In genomic region chr10:91236844-91237243, GRCm38 (mm10) we compare ENCODE assay signal across 9 mouse cellular contexts. TPM values are rescaled to one million over a fixed set of nuclear protein-coding genes. Genes with fewer than 3 reads are reported as not detected.
A peak's percentile ranks its signal among the peaks of the same experiment; 100 is the strongest.
DNase-seq lines count a peak whose midpoint lies in the region; ATAC-seq and TF ChIP-seq lines count a peak whose summit lies in the region.
"Had no signal": no experiment of that assay in that cellular context is flagged by ENCODE, and none has a peak within 500 bp of the region (broad histone marks: within the 10 kb centered on the region; RNA-seq: fewer than 3 reads in every experiment).

No protein-coding gene starts in this region.

- POLR2A ChIA-PET in Patski (lab: Charles Lee) = no interaction called here

- CTCF ChIA-PET in Patski (lab: Charles Lee) = interaction anchor here (0.9 to 2.1 kb wide), 7 partner anchors 10 to 69 kb away, joined by 3 to 8 read pairs (median 6); no protein-coding TSS in a partner anchor

- H3K4me3 ChIP-seq in hindbrain, embryonic 11.5 days (ENCODE audit: low read depth, low read length) = no peak overlapping the region
- no peak overlapping the region for H3K4me3 ChIP-seq in hindbrain, embryonic 12.5 days
- no peak overlapping the region for H3K4me3 ChIP-seq in heart, embryonic 14.5 days (ENCODE audit: control insufficient read depth in 1 of 2, insufficient read depth in 1 of 2, low read depth in 1 of 2, low read length in 2 of 2)

- peak; percentile 80 for TF ChIP-seq CTCF in Patski (IDR thresholded peaks at IDR 0.05)

- H3K9me3 ChIP-seq in hindbrain, embryonic 11.5 days (ENCODE audit: control insufficient read depth, low read length) = no peaks in the 10 kb centered on the region
- no peaks in the 10 kb centered on the region for H3K9me3 ChIP-seq in hindbrain, embryonic 12.5 days (replicated peaks)
- H3K9me3 ChIP-seq in heart, embryonic 14.5 days (ENCODE audit: control insufficient read depth, low read length) = no peaks in the 10 kb centered on the region

- no peaks in the 10 kb centered on the region for H3K36me3 ChIP-seq in hindbrain, embryonic 11.5 days (ENCODE audit: control insufficient read depth, insufficient read depth, low read length)
- H3K36me3 ChIP-seq in hindbrain, embryonic 12.5 days = no peaks in the 10 kb centered on the region
- H3K36me3 ChIP-seq in heart, embryonic 14.5 days (ENCODE audit: control insufficient read depth, insufficient read depth, low read length) = no peaks in the 10 kb centered on the region

- H3K9ac ChIP-seq in hindbrain, embryonic 11.5 days (ENCODE audit: low read depth, low read length) = no peak overlapping the region
- H3K9ac ChIP-seq in hindbrain, embryonic 12.5 days = no peak overlapping the region
- peak overlapping the region; percentile 13; the same call in 1 of the 2 replicates for H3K9ac ChIP-seq in heart, embryonic 14.5 days (ENCODE audit: low read length)

- no peak for ATAC-seq in hindbrain, embryonic 11.5 days (ENCODE audit: low FRiP score)
- ATAC-seq in hindbrain, embryonic 12.5 days (ENCODE audit: low FRiP score) = no peak
- ATAC-seq in Patski = peak; percentile 82
- ATAC-seq in heart, embryonic 14.5 days (ENCODE audit: insufficient number of reproducible peaks, insufficient read depth, low FRiP score, low read depth) = peak; percentile 65; the same call in 1 of the 2 replicates

- in situ Hi-C loops in Patski (cut with MboI; ENCODE audit: low pct_unique_long_range_greater_than_20kb) = loop anchor here (5.0 kb wide), 1 partner anchor 40 kb away; no protein-coding TSS in a partner anchor

- H3K27me3 ChIP-seq in hindbrain, embryonic 11.5 days (ENCODE audit: control insufficient read depth, insufficient read depth, low read length) = no peaks in the 10 kb centered on the region
- no peaks in the 10 kb centered on the region for H3K27me3 ChIP-seq in hindbrain, embryonic 12.5 days
- H3K27me3 ChIP-seq in Patski = no peaks in the 10 kb centered on the region
- H3K27me3 ChIP-seq in heart, embryonic 14.5 days (ENCODE audit: control insufficient read depth, insufficient read depth, low read length) = no peaks in the 10 kb centered on the region

- no peak overlapping the region for H3K4me2 ChIP-seq in hindbrain, embryonic 11.5 days (replicated peaks; ENCODE audit: low read depth, low read length)
- no peak overlapping the region for H3K4me2 ChIP-seq in hindbrain, embryonic 12.5 days (replicated peaks)
- H3K4me2 ChIP-seq in heart, embryonic 14.5 days (ENCODE audit: low read length) = peak overlapping the region; percentile 26

- DNase-seq in hindbrain, embryonic 11.5 days (ENCODE audit: low spot score) = peak; percentile 41
- peak; percentile 62 for DNase-seq in Patski (ENCODE audit: low read depth, low spot score)
- peak; percentile 45 for DNase-seq in embryo, embryonic 11.5 days (ENCODE audit: low read depth, low spot score)
- peak; percentile 4 for DNase-seq in large intestine, adult 2 months (ENCODE audit: low read depth, low spot score)
- DNase-seq in retina, postnatal 1 day = peak; percentile 56
- DNase-seq in thymus, postnatal 25 days = no peak

- no peak overlapping the region for H3K27ac ChIP-seq in hindbrain, embryonic 11.5 days (ENCODE audit: low read depth, low read length)
- H3K27ac ChIP-seq in hindbrain, embryonic 12.5 days = no peak overlapping the region
- H3K27ac ChIP-seq in heart, embryonic 14.5 days (replicated peaks in 1 of 2; ENCODE audit: control insufficient read depth in 1 of 2, insufficient read depth in 1 of 2, low read depth in 2 of 2, low read length in 2 of 2) = peak overlapping the region; percentile 69 to 88
- H3K27ac ChIP-seq: macrophage had no signal

- WGBS in hindbrain, embryonic 11.5 days = 34% methylated on average over 7 of the region's 7 CpGs
- 33% methylated on average over 7 of the region's 7 CpGs for WGBS in hindbrain, embryonic 12.5 days
- 10% methylated on average over 7 of the region's 7 CpGs for WGBS in heart, embryonic 14.5 days
- 13% methylated on average over 7 of the region's 7 CpGs for WGBS in large intestine, adult 2 months

- no peaks in the 10 kb centered on the region for H3K4me1 ChIP-seq in hindbrain, embryonic 11.5 days (replicated peaks; ENCODE audit: control insufficient read depth, insufficient read depth, low read length)
- H3K4me1 ChIP-seq in hindbrain, embryonic 12.5 days = peaks cover 21% of the 10 kb centered on the region
- peaks cover 24 to 37% of the 10 kb centered on the region in 2 experiments for H3K4me1 ChIP-seq in heart, embryonic 14.5 days (ENCODE audit: control insufficient read depth in 2 of 2, insufficient read depth in 2 of 2, low read length in 2 of 2)

RNA-seq across cellular contexts. Expression of gene Tmpo, which starts 55.7 kb away (rescaled TPM):
- 312 and 320 TPM in 2 replicates for polyA plus RNA-seq in hindbrain, embryonic 11.5 days (2014; fragmentation: Nextera tagmentation; extraction: Ambion mirVana)
- 298 and 322 TPM in 2 replicates for polyA plus RNA-seq in hindbrain, embryonic 12.5 days (2016; fragmentation: Nextera tagmentation; extraction: Ambion mirVana)
- polyA plus RNA-seq in Patski (2021) = 160 TPM
- polyA plus RNA-seq in heart, embryonic 14.5 days (2014; fragmentation: Nextera tagmentation; extraction: Ambion mirVana) = 170 and 181 TPM in 2 replicates
- 24.2 and 31.1 TPM in 2 replicates for polyA plus RNA-seq in large intestine, adult 2 months (2012; rRNA removed)

Comparison
In these comparisons a context has a peak if more than half of its experiments do, and no peak if none do; other contexts are left out.
1. ATAC-seq: peak in Patski (single experiment) and heart, embryonic 14.5 days (single experiment); none in hindbrain, embryonic 11.5 days (single experiment) and hindbrain, embryonic 12.5 days (single experiment).
2. H3K27ac ChIP-seq: peak in heart, embryonic 14.5 days (2 of 2); none in hindbrain, embryonic 11.5 days (single experiment) and hindbrain, embryonic 12.5 days (single experiment).